Mouse (Mus musculus) right cerebral cortex, postnatal 25 days (tissue): ENCODE results near the gene Clstn2.

Experiments used
- DNase-seq: peaks from one replicate; pipeline ENCODE4 v3.0.0; 2022

Gene Clstn2

DNA sequence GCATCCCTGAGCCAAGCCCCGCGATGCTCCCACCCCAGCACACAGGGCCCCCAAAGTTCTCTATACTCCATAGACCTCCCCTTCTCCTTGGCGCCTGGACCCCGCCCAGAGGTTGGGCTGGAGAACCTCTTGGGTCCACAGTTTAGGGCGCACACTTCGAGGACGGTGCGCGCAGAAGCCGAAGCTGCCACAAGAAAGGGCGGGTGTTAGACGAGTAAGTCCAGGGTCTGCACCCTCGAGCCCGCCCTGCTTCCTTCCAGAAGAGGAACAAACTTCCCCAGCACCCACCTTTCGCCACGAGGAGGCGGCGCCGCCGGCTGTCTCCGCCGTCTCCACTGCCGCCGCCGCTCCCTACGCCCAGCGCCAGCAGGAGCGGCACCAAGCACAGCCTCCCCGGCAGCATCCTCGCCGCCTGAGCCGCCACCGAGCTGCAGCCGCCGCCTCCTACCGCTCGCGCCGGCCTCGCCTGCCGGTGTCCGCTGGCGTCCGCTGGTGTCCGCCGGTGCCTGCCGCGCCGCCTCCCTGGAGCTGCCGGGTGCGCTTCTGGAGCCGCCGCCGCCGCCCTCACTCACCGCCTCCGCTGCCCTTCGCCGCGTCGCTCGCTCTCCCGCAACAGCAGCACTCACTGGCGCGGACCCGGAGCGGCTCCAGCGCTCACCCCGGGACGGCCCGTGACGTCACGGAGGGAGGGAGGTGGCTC, at the start of gene Clstn2:
Gene Clstn2 (minus strand): TSS at position 609 of the 700 bp plus-strand sequence.
- peak; percentile 87 for DNase-seq

DNA sequence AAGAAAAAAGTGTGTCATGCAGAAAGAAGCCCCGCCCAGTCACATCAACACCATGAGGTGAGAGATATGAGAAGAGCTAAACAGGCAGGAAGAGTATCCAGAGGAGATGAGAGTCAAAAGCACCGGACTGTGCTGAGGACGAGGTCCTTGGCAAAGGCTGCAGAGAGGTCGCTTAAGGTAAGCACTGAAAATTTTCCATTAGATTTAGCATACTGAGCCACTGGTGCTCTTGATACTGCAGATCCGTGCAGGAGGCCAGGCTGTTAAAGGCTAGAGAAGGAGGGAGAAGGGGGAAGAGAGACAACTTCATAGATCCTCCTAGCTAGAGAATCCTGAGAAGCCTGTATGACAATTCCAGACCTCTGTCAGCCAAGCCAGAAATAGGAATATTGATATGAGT, 34.8 kb upstream of the Clstn2 start:
- DNase-seq: no peak

DNA sequence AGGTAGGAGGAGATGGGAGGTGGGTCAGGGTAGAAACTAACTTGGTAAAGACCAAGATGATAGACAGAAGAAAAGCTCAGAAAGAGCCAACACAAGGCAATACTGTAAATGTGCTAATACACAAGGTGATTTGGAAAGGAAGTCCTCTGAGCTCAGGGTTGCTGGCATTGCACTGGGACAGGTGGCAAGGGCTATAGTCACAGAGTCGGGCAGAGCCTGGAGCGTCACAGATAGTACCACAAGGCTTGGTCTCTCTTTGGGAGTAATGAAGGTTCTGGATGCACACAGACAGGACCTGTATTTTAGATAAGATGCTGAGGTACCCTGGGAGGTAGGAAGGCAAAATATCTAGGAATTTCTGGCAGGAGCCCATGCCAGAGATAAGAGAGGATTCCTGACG, 28.7 kb upstream of the Clstn2 start:
- no peak for DNase-seq

DNA sequence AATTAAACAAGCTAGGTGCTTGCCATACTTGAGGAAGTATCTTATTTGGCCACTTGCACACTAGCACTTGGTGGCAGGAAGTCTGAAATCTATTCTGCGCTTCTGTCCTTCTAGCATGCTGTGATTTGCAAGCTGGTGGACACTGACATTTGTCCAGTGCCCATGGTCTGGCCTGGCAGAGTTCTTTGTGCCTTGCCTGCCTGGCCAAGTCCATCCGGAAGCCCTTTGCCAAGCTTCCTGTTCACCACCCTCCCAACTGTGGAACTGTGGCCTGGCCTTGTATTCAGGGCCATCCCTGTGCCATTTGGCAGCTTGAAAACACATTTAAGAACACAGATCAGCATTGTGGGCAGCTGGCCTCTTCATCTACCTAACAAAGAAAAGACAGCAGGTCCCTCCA, 24.3 kb upstream of the Clstn2 start:
- DNase-seq: no peak

DNA sequence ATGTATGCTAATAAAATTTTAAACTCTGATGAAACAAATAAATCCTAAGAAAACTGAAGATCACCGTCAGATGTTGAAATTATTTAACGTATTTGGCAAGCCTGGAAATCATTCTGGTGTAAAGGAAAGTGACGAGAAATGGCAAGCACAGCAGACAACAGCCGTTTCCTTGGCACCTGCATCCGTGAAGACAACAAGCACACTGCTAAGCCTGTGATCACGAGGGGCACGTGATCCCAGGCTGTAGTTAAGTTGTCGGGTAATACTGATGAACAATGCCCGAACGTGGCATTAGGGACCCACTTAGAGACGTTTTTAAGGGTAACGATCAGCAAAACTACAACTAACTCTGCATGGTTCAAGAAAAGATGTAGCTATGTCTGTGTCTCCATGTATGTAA, 18.4 kb upstream of the Clstn2 start:
- no peak for DNase-seq

DNA sequence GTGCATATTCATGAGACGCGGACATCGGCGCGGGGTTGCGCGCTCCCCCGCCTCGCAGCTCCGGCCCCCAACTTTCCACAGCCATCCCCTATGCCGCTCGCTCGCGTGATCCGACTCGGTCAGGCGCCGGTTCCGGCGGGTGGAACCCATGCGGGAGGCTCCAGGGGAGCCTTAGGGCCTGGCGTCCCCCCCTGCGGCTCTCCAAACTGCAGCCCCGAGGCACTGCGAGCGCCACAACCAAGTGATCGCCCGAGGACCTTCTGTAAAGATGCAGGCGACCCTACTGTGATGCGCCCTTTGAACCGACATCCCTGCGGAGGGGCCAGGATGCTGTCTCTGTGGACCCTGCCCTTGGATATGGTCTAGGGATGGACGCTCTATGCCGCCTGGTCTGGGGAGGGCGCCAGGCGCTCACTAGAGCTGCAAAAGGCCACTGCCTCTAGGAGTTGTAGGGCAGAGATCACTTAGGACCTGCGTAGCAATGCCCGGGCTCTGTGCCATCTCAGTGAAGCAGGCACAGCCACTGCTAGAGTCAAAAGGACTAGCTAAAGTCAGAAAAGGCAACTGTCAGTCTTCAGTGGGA, 383 bp upstream of the Clstn2 start:
- no peak for DNase-seq

DNA sequence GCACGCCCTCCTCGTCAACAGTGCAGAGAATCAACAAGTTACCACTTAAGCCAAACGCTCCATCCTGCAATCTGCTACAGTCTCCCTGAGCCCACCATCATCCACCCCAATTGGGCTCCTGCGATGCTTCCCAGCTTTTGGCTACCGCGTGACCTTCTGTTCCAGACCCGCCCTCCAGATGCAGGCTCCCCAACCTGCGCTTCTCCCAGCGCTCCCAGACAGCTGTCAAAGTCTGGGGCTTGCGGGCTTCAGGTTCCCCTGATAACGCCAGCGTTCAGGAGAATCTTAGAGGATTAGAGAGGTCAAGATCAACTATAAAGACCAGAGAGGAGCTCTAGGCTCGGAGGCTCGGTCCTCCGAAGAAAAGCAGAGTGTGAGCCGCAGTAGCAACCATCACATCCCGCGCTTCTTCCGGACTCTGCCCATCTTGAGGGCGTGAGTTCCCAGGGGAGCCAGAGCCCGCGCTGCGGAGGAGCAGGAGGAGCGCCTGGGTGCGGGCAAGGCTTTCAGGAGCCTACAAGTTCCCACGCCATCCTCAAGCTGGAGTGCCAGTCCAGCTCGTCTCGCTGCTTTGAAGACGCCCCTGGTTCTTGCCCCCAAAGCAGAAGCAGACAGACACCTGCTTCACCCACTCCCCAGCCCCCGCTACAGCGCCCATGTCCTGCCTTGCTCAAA, 946 bp downstream of the Clstn2 start:
- DNase-seq: peak; percentile 67

DNA sequence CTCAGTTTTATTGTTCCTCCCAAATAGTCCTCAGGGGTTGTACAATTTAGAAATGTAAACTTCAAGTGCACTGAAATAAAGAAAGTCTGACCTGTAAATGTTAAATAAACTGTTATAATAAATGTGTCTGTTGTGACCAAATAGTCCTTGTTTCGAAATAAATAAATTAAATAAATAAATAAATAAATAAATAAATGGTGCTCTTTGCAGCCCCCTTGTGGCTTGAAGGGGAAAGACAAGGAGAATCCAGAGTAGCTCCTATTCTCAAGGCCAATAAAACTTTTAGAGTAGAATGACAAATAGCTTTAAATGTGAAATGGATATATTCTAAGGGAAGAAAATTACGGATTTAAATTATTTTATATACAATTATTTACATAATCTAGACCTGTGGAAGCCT, 2.3 kb downstream of the Clstn2 start:
- DNase-seq: no peak

DNA sequence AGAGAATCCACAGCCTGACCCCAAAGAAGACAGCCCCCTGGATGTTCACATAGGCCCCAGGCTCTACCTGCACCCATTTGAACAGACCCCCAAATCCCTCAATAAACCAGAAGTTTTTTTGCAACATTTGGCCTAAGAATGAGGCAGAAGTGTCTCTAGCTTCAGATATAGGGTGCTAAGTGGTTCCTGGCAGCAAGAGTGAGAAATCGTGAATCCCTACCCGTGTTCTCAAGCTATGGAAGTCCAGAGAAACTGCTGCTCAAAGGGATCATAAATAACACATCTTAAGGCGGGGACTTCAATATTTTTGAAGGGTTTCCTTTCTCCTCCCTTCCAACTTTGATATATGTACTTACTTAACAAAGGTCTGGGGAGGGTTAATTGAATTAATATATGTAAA, 7.4 kb downstream of the Clstn2 start:
- no peak for DNase-seq

DNA sequence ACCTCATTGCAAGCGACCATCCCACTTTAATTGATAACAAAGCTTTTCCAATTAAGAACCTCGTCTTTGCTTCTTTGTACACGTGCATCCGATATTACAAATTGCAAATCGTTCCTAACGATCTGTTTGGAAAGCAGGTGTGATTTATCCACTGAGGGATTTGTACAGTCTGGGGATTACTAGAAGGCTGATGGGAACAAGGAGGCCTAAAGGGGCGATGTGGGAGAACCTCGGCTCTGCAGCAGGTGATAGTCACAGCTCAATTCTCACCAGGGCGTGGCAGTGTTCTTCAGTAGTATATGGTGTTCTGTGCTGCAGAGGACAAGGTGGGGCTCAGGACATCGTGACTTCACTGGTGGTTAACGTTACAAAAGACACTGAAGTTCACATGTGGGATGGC, 9.9 kb downstream of the Clstn2 start:
- DNase-seq: no peak

DNA sequence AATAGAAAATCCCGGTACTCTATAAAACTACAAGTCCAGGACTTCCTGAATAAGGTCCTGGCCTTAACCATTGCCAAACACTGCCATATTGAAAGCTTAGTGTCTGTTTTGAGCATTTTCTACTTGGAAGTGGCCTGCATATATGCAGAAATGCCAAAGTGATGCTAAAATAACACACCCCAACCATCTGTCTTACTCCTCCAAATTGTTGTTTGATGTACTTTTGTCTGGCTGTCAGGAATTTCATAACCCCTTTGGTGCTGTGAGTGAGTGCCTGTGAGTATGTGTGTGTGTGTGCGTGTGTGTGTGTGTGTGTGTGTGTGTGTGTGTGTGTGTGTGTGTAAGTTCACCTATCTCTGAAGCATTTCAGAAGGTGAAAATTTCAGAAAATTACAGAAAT, 13.1 kb downstream of the Clstn2 start:
- no peak for DNase-seq

DNA sequence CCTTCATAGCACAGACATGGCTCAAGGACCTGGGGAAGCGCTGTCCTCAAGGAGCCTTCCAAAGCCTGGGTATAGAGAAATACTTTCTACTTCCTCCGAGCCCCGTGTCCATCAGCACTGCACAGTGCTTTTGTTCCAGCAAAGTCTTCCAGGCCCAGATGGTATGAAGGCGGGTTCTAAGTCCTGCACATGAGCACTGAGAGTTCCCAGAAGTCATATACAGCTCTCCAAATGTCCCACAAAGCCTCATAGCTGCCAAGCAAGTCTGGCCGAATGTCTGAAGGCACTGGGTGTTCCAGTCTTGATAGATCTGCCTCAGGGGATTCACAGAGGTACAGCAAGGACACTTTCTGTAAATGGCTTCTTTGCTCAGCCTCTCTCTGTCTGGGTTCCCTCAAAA, 14.3 kb downstream of the Clstn2 start:
- DNase-seq: peak; percentile 53

DNA sequence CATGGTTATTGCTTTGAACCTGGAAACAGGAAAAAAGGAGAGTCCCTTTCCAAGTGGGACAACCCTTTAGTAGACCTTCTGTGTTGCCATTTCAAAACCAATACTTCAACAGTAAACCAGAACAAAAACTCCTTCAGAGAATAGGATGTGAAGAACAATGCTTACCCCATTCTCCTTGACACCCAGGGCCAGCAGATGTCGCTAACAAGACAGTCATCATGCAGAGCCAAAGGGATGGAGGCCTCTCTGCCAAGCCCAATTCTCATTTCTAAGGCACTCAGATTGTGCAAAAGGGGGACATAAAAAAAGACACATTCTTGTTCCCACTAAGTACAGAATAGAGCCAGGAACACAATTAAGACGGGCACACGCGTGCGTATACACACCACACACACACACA, 16.4 kb downstream of the Clstn2 start:
- DNase-seq: no peak

DNA sequence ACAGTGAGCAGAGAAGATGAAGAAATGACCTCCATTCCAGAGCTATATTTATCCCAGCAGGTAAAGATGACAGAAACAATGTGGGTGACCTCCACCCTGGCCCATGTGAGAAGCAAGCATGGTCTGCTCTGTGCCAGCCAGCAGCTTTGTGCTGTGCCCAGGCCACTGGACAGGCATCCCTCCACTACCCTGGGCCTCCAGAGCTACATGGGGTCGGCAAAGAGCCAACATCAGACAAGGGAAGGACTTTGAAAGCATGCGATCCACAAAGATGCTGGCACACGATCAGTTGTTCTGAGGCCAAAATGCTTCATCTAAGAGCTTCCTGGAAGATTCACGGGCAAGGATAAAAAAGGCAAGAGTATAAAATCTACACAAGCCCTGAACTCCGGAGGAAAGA, 36.6 kb downstream of the Clstn2 start:
- no peak for DNase-seq

DNA sequence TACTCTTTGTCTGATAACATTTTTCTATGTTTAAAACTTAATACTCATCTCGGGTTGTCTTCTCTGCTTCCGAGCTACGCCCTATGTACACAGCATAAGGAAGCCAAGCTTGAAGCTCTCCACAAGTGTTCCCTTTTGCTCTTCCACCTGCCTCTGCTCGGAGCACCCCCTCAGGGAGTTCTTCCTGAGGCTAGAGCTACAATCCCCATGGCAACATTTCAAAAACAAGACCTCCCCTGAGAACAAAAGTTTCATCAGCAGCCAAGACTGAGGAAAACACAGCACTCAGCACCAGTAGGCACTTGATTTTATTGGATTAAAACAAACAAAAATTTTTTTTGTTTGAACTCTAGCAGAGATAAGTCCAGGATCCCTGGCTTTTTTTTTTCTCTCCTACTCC, 37.3 kb downstream of the Clstn2 start:
- DNase-seq: no peak

DNA sequence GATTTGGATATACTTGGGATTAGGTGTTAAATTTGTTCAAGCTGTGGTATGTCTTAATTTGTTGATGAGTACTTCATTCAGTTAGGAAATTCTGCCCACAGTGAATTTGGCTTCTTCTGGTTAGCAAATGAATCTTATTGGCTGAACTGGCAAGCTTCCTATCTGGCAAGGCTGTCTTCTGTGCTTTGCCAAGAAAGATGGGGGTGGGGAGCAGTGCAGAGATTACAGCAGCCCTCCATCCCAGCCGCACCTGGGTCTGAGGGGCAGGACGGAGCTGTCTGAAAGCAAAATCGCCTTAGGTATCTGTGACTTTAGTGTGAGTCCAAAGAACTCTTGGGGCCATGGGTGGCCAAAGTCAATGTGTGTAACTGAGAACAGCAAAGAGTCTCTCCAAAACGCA, 40.9 kb downstream of the Clstn2 start:
- no peak for DNase-seq

DNA sequence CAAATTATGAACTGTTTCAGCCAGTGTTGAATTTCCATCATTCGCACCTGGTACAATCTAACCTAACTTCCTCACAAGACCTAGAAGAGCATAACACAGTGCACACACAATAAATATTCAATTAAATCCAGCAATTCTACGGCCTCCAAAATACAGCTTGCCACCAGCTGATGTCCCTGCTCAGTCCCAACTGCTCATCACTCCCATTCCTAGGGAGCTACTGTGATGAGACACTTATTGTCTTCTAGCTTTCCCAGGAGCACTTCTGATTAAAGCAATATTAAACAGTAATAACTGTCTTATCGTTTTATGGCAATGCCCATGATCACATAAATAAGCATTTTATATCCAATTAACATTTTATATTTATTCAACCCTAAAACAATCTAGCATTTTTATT, 55.6 kb downstream of the Clstn2 start:
- no peak for DNase-seq

DNA sequence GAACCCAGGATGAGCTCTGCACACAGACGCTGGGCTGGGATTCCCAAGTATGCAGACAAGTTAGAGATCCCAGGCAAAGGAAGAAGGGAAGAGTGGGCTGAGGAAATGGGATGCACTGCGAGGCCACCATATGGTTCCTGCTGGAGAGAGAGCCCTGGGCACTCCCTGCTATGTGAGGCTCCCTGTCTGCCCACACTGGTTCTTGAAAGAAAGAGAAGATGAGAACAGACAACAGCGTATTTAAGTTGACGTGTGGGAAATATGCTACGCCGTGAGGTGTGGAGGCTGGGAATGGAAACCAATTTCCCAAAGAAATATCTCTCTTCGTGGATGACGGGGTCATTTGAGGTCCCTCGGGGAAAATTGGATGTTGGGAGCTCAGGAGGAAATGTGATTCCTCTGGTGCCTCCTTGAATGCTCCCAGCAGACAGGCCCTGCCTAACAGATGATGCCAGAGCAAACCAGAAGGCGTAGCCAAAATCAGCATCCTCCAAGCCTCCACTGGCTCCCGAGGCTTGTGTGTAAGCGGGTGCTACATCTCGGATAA, 58.1 kb downstream of the Clstn2 start:
- peak; percentile 63 for DNase-seq

DNA sequence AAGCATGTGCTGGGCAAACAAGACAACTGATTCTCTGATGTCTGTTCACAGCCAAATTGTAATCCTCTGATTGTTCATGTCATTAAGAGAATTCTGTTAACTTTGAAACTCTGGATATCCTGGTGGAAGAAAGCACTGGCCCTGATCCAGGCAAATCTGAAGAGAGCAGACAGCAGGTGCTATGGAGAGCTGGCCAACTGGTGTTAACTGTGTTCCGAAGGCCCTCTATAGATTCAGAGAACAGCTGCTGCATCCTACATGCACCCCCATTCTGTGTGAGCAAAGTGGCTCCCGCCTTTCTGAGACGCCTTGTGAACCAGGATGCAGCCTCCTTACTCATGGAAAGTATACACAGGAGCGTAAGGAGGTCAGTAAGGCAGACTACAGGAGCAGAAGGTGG, 66.3 kb downstream of the Clstn2 start:
- DNase-seq: peak; percentile 53

DNA sequence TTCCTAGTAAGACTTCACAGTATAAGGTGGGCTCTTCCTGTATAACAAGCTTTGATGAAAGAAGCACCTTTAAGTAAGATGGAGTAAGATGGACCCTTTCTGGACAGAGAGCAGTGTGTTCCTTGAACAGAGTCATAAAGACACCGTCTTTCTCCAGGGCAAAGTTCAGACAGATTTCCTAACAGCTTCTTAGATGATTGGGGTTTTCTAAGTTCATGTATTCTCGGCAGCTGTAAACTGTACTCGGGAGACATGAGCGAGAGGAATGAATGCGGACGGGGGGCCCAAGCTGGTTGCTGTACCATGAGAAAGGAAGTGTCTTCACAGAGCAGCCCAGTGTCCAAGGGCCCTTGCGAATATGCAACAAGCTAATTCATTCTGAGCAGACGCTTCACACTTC, 75.5 kb downstream of the Clstn2 start:
- no peak for DNase-seq

DNA sequence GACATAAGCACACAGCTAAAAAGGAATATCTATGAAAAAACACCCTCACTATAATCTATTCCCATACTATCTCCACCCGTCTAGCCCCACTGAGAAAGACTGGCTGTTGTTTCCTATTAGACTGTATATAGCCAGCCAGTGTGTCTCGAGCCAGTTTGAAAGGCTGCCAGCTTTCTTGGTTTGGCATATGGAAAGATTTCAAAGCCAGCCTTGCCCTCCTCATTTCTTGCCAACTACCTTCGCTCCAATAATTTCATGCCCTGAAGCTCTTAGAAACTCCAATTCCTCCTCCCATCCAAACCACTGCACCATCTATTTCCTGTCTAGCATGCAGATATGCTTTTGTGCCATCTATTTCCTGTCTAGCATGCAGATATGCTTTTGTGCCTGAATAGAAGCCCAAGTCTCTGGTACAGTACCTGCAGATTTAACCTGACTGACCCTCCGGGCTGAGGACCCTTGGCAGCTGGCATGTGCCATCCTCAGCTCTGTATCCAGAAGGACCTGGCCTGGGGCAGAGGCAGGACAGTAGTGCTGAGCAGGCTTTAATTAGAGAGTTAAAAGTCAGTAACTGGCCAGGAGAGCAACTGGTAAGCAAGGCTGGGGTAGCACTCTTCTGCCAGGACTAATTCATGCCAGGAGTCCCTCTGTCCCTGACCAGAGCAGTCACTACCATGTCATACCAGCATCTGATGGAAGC, 76.4 kb downstream of the Clstn2 start:
- no peak for DNase-seq

DNA sequence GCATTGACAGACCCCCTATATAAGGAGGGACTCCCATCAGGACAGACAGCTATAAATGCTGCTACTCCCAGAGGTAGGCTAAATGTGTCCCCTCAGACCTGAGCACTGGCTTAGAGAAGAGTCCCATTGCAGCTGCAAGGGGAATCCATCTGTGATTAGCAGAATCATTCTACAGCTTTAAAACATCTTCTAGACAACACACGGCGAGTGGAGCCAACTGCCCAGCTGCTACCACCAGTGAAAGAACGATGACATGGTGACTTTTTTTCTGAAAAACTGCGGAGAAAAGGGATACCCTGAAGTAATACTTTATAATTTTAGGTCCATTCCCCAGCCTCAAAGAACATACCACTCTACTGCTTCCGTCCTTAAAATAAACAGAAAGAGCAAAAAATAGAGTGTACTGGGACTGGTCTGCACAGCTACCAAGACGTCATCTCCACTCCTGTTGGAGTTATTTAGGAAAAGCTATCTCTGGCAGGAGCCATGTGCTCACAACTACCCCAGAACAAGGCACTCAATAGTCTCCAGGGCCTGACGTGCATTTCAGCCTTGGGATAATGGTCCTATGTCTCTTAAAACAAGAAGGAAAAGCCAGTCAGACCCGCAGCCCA, 79.1 kb downstream of the Clstn2 start:
- DNase-seq: no peak

DNA sequence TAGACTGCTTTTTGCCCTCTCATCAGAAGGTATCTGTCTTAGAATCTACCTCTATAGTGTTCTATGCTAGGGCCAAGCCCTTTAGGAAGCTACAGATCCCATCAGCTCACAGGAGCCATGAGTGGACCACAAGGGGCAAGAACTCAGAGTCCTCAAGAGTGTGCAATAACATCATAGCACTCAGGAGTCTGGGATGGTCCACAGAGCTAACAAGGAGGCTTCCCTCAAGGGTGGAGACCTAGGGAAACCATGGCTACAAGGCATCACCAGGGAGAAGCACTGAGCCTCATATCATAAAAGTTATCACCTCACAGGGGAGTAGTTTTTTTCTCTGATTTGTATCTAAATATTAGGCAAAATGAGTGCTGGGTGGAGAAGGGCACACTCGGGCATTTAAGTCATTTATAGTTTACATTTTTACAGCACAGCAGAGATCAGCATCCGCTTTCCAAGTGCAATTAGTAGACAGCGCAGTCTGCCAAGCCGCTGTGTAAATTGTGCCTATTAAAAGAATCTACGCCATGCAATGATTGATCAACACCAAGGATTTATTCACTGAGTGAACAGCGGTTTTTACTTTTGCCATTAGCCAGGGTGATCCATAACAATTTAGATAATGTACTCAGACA, 82.5 kb downstream of the Clstn2 start:
- no peak for DNase-seq
